Mouse (Mus musculus): Measurements from ENCODE around the gene Gm525. TPM values are rescaled to one million over a fixed set of nuclear protein-coding genes. Genes with fewer than 3 reads are reported as not detected.
A peak's percentile ranks its signal among the peaks of the same experiment; 100 is the strongest.
"Not testable (repeated sequence)": the region's sequence is repeated elsewhere in the genome, so short reads cannot be mapped to it uniquely, and the experiment has no call there.

Gm525 gene
- polyA plus RNA-seq, 1 experiment from 2014 or later: not detected

DNA sequence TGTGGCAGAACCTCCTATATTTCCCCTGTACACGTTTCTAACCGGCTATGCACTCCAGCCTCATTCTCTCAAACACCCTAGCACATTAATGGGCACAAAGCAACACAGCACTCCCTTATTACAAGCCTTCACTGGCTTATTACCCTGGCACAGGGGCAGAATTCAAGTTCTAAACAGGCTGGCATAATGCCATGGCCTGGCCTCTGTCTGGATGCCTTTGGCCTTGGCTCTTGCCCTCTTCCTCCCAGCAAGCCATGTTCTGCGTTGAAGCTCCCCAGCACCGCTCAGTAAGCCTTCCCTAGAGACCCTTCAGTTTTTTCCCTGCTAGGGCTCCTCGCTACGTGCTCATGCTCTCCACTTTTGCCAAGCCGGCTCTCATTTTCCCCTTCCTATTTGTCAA lies 30.6 kb upstream of the Gm525 start:
- H3K36me3 ChIP-seq: peaks cover 88% of the 10 kb centered on the region
- 91% methylated on average over 7 of the region's 7 CpGs for WGBS
- no peak overlapping the region for H3K27ac ChIP-seq (replicated peaks)
- no peaks in the 10 kb centered on the region for H3K4me1 ChIP-seq
- no peaks in the 10 kb centered on the region for H3K27me3 ChIP-seq (ENCODE audit: low read depth, poor library complexity, severe bottlenecking)
- DNase-seq (ENCODE audit: low spot score): no peak
- peaks cover 6% of the 10 kb centered on the region for H3K9me3 ChIP-seq (replicated peaks)
- no peak overlapping the region for H3K4me3 ChIP-seq

DNA sequence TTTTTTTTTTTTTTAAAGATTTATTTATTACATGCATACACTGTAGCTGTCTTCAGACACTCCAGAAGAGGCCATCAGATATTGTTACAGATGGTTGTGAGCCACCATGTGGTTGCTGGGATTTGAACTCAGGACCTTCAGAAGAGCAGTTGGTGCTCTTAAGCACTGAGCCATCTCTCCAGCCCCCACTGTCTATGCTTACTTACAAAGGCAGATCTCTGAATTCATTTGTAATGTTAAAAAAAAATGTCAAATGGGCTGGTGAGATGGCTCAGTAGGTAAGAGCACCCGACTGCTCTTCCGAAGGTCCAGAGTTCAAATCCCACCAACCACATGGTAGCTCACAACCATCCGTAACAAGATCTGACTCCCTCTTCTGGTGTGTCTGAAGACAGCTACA lies 28.1 kb upstream of the Gm525 start:
- H3K27ac ChIP-seq (replicated peaks); H3K27me3 ChIP-seq (ENCODE audit: low read depth, poor library complexity, severe bottlenecking); H3K4me3 ChIP-seq; H3K9me3 ChIP-seq (replicated peaks); DNase-seq (ENCODE audit: low spot score); H3K4me1 ChIP-seq: not testable (repeated sequence)
- H3K36me3 ChIP-seq: peaks cover 90% of the 10 kb centered on the region
- WGBS: 95% methylated on average over 3 of the region's 3 CpGs

DNA sequence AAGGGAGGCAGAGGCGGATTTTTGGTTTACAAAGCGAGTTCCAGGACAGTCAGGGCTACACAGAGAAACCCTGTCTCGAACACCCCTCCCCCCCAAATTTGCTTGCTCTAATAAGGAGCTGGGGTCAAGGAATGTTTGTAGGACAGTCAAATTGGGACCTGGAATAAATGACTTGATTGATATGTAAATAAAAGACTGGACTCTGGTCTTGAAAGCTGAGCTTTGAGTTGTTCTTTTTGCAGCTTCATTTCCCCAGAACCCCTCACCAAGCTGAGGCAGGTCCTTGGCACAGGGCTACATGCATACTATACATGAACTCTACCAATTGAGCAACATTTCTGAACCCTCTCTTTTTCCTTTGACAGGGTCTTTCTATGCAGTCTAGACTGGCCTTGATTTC lies 27.6 kb upstream of the Gm525 start:
- 92% methylated on average over 3 of the region's 3 CpGs for WGBS
- no peaks in the 10 kb centered on the region for H3K27me3 ChIP-seq (ENCODE audit: low read depth, poor library complexity, severe bottlenecking)
- no peak overlapping the region for H3K27ac ChIP-seq (replicated peaks)
- no peak overlapping the region for H3K4me3 ChIP-seq
- H3K4me1 ChIP-seq: no peaks in the 10 kb centered on the region
- peaks cover 90% of the 10 kb centered on the region for H3K36me3 ChIP-seq
- DNase-seq (ENCODE audit: low spot score): no peak
- peaks cover 6% of the 10 kb centered on the region for H3K9me3 ChIP-seq (replicated peaks)

DNA sequence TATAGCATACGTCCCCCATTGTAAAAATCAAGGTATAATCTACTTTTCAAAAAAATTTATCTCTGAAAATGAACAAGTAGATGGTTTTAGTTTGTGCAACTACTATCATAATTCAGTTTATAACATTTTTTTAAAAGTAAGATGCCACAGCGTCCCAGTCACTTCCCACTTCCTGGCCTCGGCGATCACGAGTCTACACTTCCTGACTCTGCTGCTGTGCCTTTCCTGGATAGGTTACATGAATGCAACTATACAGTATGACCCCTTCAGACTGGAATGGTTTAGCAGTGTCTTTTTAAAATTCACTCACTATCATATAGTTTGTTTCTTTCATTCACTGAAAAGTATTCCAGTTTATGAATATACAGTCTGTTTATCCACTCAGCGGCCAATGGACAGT lies 21.9 kb upstream of the Gm525 start:
- Histone ChIP-seq H3K4me3 (no peak overlapping the region), H3K27me3 (ENCODE audit: low read depth, poor library complexity, severe bottlenecking) (no peaks in the 10 kb centered on the region), H3K9me3 (replicated peaks) (no peaks in the 10 kb centered on the region), H3K4me1 (0 out of 2 replicates have a peak, but pooled peaks cover 2% of the 10 kb centered on the region), H3K27ac (replicated peaks) (no peak overlapping the region), H3K36me3 (peaks cover 73% of the 10 kb centered on the region)
- DNase-seq (ENCODE audit: low spot score): no peak
- WGBS: 91% methylated on average over 6 of the region's 6 CpGs

DNA sequence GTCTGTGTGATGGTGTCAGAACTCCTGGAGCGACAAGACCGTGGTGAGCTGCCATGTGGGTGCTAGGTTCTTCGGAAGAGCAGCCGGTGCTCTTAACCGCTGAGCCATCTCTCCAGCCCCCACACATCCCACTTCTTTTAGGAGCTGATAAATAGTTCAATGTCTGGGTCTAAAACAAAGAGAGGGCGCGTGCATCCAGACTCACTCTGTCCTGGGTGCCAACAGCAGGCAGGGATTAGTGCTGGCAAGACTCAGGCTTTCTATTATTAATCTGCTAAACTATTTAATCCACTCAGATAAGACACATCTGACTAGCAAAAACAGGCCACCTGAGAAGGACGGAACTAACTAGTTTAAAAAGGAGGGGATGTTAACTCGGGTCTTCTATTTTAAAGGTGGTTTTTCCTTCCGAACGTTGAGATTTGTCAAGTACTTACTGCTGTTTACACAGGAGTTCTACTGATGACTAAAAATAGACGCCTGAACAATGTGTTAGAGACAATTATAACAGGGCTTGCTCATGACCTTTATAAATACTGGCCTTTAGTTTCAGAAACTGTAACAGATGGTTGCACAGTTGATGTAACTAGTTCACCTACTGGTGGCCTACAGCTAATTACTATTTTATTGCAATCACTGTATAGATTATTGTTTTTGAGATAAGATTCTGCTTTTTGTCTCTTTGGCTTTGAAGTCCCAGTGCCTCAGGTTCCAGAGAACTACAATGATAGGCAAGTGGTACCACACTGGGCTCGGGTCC lies 17.5 kb upstream of the Gm525 start:
- Histone ChIP-seq H3K4me3 (no peak overlapping the region), H3K36me3 (peaks cover 39% of the 10 kb centered on the region), H3K4me1 (peaks cover 30% of the 10 kb centered on the region), H3K9me3 (replicated peaks) (no peaks in the 10 kb centered on the region), H3K27me3 (ENCODE audit: low read depth, poor library complexity, severe bottlenecking) (no peaks in the 10 kb centered on the region), H3K27ac (replicated peaks) (no peak overlapping the region)
- no peak for DNase-seq (ENCODE audit: low spot score)
- WGBS: 85% methylated on average over 13 of the region's 13 CpGs

DNA sequence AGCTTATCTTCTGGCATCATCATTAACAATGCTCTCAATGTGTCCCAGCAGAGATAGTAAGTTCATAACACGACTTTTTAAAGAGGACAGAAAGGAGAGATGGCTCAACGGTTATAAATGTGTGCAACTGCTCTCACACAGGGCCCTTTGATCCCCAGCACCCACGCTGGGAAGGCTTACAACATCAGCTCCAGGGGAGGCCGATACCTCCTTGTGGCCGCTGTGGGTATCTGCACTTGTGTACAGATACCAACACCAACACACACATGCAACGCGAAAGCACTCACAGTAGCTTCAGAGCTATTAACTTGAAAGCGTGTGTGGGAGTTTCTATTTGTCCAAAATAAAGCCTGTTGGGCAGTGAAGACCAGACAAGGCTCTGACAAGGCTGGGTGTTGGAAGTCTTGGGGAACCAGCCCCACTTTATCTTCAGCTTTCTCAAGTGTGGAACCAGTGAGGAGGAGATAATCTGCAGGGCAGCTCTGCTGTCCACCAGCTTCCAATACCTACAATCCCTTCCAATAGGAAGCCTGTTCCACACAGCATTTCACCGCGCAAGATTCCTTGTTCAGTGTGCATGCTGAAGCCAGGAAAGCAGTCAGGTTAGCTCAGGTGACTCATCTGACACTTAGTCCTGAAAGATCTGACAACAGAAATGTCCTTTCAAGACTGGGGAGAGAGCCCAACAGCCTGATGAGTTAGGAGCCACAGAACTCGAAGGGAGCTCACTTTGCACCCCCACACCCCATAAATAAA lies 14.9 kb upstream of the Gm525 start:
- Histone ChIP-seq H3K27ac (replicated peaks) (no peak overlapping the region), H3K4me1 (peaks cover 30% of the 10 kb centered on the region), H3K9me3 (replicated peaks) (no peaks in the 10 kb centered on the region), H3K36me3 (peaks cover 22% of the 10 kb centered on the region), H3K4me3 (peak overlapping the region; percentile 94), H3K27me3 (ENCODE audit: low read depth, poor library complexity, severe bottlenecking) (no peaks in the 10 kb centered on the region)
- DNase-seq (ENCODE audit: low spot score): no peak
- WGBS: 77% methylated on average over 11 of the region's 11 CpGs

DNA sequence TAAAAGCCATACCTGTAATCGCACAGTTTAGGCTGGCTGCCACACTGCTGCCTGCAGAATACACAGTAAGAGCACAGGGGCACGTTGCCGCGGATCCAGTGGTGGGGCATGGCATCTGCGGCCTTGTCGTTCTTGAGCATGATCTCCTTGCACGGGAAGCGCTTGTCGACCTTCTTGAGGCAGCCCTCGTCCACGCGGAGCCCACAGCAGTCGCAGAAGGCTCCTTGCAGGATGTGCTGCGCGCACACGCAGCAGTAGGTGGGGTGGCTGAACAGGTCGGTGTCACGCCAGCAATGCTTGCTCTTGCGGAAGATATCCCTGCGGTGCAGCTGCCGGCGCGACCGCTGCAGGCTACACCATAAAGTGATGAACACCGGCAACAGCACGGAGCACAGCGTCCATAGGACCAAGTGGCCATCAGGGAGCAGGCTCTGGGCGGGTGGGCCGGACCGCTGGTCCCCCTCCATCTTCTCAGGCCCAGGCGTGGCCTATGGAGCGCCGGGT lies 13.7 kb upstream of the Gm525 start:
- no peaks in the 10 kb centered on the region for H3K9me3 ChIP-seq (replicated peaks)
- peaks cover 28% of the 10 kb centered on the region for H3K4me1 ChIP-seq
- peak; percentile 55 for DNase-seq (ENCODE audit: low spot score)
- peaks cover 9% of the 10 kb centered on the region for H3K36me3 ChIP-seq
- under 1% methylated on average over 33 of the region's 33 CpGs for WGBS
- H3K4me3 ChIP-seq: peak overlapping the region; percentile 94
- H3K27ac ChIP-seq (replicated peaks): peak overlapping the region; percentile 89
- no peaks in the 10 kb centered on the region for H3K27me3 ChIP-seq (ENCODE audit: low read depth, poor library complexity, severe bottlenecking)

DNA sequence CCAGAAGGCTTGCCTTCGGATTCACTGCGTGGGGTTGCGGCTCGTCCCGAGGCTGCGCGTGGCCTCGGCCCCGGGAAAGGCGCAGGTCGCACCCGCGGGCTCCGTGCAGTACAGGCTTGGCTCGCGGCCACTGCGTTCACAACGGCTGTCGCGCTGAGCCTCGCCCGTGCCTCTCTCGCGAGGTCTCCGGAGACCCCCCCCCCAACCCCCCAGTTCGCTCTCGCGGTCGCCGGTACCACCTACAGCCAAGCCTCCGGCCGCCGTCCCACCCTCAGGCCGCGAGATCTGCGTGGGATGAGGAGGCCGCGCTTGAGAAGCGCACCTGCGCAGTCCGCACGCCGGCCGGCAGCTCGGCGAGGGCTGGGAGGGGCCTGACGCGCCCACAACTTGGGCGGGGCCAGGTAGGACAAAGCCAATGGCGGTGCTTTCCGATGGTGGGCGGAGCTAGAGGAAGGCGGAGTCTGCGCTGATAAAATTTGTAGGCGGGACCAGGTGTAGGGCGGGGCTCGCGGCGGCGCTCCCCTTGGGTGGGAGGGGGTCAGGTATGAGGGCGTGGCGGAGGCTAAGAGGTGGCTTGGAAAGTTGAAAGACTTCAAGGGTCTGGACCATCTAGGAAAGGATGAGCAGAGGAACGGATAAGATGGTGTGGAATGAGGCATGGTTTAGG lies 13.1 kb upstream of the Gm525 start:
- H3K27ac ChIP-seq (replicated peaks): peak overlapping the region; percentile 89
- WGBS: under 1% methylated on average over 63 of the region's 63 CpGs
- peak overlapping the region; percentile 94 for H3K4me3 ChIP-seq
- no peaks in the 10 kb centered on the region for H3K9me3 ChIP-seq (replicated peaks)
- H3K27me3 ChIP-seq (ENCODE audit: low read depth, poor library complexity, severe bottlenecking): no peaks in the 10 kb centered on the region
- peak; percentile 90 for DNase-seq (ENCODE audit: low spot score)
- peaks cover 28% of the 10 kb centered on the region for H3K4me1 ChIP-seq
- H3K36me3 ChIP-seq: peaks cover 8% of the 10 kb centered on the region

DNA sequence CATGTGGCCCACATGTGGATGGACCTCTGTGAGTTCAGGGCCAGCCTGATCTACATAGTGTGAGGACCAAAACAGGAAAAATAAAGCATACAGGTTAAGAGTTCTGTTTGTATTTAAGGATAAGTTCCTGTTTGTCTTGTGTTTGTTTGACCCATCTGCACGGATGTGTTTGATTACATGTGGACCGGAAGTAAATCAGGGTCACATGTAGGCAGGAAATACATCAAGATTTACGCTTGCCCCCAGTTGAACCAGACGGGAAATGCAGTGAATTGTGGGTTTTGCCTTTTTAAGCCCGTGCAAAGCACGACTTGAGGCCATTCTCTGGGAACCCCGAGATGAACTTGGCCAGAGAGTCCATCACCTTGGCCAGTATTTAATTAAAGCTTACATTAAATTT lies 12.3 kb upstream of the Gm525 start:
- WGBS: 93% methylated on average over 7 of the region's 7 CpGs
- no peak overlapping the region for H3K27ac ChIP-seq (replicated peaks)
- no peaks in the 10 kb centered on the region for H3K27me3 ChIP-seq (ENCODE audit: low read depth, poor library complexity, severe bottlenecking)
- H3K9me3 ChIP-seq (replicated peaks): no peaks in the 10 kb centered on the region
- peaks cover 8% of the 10 kb centered on the region for H3K36me3 ChIP-seq
- H3K4me3 ChIP-seq: no peak overlapping the region
- H3K4me1 ChIP-seq: peaks cover 28% of the 10 kb centered on the region
- no peak for DNase-seq (ENCODE audit: low spot score)

DNA sequence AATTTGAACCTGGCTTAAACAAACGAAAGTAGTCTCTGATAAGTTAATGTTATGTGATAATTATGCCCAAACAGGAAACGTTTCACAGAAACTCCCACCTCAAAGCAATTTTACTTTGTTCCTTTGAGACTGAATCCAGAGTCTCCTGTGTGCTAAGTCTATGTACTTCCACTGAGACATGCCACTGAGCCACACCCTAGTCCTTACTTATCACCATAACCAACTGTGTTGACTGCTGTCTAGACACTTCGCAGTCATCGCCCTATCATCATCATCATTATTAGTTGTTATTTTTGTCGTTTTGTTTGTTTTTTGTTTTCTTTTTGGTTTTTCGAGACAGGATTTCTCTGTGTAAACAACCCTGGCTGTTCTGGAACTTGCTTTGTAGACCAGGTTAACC lies 9.3 kb upstream of the Gm525 start:
- peaks cover 17% of the 10 kb centered on the region for H3K4me1 ChIP-seq
- DNase-seq (ENCODE audit: low spot score): no peak
- H3K9me3 ChIP-seq (replicated peaks): no peaks in the 10 kb centered on the region
- H3K4me3 ChIP-seq: no peak overlapping the region
- WGBS: 87% methylated on average over 6 of the region's 6 CpGs
- no peaks in the 10 kb centered on the region for H3K36me3 ChIP-seq
- H3K27me3 ChIP-seq (ENCODE audit: low read depth, poor library complexity, severe bottlenecking): no peaks in the 10 kb centered on the region
- H3K27ac ChIP-seq (replicated peaks): no peak overlapping the region

DNA sequence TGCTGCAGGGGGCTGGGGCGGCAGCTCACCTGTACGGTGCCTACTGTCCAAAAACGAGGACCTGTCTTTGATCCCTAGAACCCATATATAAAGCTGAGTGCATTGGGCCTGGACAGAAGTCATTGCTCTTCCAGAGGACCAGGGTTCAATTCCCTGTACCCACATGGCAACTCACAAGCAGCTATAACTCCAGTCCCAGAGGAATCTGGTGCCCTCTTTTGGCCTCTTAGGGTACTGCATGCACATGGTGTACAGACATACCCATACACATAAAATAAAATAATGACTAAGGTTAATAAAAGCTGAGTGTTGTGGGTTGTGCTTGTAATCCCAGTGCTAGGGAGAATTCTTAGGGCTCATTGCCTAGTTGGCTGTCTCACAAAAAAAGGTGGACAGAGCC lies 8.3 kb upstream of the Gm525 start:
- no peak for DNase-seq (ENCODE audit: low spot score)
- Histone ChIP-seq H3K36me3 (no peaks in the 10 kb centered on the region), H3K27ac (replicated peaks) (no peak overlapping the region), H3K4me3 (no peak overlapping the region), H3K9me3 (replicated peaks) (no peaks in the 10 kb centered on the region), H3K4me1 (peaks cover 7% of the 10 kb centered on the region), H3K27me3 (ENCODE audit: low read depth, poor library complexity, severe bottlenecking) (no peaks in the 10 kb centered on the region)
- WGBS: 91% methylated on average over 3 of the region's 3 CpGs

DNA sequence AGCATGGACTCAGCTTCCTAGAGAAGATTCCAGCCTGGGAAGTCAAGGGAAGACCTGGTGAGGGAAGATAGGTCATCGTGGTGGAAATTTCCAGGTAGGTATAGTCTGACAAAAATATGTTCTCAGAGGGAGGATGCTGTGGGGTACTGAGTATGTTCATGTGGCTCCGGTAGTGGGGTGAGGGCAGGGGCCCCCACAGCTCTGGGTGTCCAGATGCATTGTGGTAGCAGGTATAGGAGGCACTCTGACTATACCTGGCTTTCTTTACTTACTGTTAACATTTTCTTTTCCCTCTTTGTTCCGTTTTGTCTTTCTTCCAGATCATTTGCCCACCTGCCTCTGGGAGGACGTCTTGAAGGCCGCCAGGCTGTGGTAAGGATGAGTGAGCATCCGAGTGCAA lies 7.5 kb upstream of the Gm525 start:
- no peak overlapping the region for H3K4me3 ChIP-seq
- DNase-seq (ENCODE audit: low spot score): no peak
- 80% methylated on average over 6 of the region's 6 CpGs for WGBS
- peaks cover 3% of the 10 kb centered on the region; the same call in 1 of the 2 replicates for H3K4me1 ChIP-seq
- no peak overlapping the region for H3K27ac ChIP-seq (replicated peaks)
- no peaks in the 10 kb centered on the region for H3K9me3 ChIP-seq (replicated peaks)
- H3K27me3 ChIP-seq (ENCODE audit: low read depth, poor library complexity, severe bottlenecking): no peaks in the 10 kb centered on the region
- H3K36me3 ChIP-seq: no peaks in the 10 kb centered on the region
